Mouse (Mus musculus): Measurements from ENCODE around the gene Cbx6. TPM values are rescaled to one million over a fixed set of nuclear protein-coding genes. Genes with fewer than 3 reads are reported as not detected.

The Cbx6 gene
- polyA plus RNA-seq, 1 experiment from 2014 or later = 26.1 TPM

DNA sequence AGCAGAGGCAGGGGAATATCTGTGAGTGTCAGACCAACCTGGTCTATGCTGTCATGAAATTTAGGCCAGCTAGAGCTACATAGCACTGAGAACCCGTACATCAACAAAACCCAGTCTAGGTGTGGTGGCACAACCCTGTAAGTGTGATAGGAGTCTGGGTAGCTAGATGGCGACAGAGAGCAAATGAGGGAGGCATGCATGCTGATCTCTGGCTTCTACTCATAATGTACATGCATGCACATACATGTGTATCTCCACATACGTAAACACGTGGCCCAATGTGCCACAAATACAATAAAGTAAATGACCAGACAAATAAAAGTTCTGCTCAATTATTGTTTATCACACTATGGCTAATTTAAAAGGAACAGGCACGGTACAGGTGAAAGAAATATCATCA lies 26.4 kb downstream of the Cbx6 start:
- Histone ChIP-seq H3K27me3 (ENCODE audit: insufficient read depth, poor library complexity, severe bottlenecking) (peaks cover 59% of the 10 kb centered on the region), H3K9me3 (no peaks in the 10 kb centered on the region), H3K27ac (no peak overlapping the region), H3K36me3 (no peaks in the 10 kb centered on the region), H3K4me1 (replicated peaks) (peaks cover 21% of the 10 kb centered on the region), H3K4me3 (no peak overlapping the region)
- no peak for DNase-seq (ENCODE audit: low spot score)
- 40% methylated on average over 5 of the region's 5 CpGs for WGBS

DNA sequence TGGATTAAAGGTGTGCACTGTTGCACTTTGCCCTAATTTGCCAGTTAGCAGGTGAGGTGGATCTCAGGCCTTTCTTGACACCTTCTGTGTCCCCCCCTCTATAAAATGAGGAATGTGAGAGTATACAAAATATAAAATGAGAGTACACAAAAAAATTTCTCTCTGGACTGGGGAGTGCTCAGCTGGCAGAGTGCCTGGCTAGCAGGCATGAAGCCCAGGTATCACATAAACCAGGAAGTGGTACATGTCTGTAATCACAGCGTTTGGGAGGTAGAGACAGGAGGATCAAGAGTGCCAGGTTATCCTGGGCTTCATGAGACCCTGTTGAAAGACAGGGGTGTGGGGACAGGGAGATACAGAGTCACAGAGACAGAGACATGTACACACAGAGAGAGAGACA lies 27.4 kb downstream of the Cbx6 start:
- no peaks in the 10 kb centered on the region for H3K9me3 ChIP-seq
- no peaks in the 10 kb centered on the region for H3K36me3 ChIP-seq
- no peak for DNase-seq (ENCODE audit: low spot score)
- no peak overlapping the region for H3K27ac ChIP-seq
- no peak overlapping the region for H3K4me3 ChIP-seq
- WGBS = 53% methylated on average over 1 of the region's 1 CpGs
- H3K4me1 ChIP-seq (replicated peaks) = peaks cover 21% of the 10 kb centered on the region
- peaks cover 70% of the 10 kb centered on the region for H3K27me3 ChIP-seq (ENCODE audit: insufficient read depth, poor library complexity, severe bottlenecking)

DNA sequence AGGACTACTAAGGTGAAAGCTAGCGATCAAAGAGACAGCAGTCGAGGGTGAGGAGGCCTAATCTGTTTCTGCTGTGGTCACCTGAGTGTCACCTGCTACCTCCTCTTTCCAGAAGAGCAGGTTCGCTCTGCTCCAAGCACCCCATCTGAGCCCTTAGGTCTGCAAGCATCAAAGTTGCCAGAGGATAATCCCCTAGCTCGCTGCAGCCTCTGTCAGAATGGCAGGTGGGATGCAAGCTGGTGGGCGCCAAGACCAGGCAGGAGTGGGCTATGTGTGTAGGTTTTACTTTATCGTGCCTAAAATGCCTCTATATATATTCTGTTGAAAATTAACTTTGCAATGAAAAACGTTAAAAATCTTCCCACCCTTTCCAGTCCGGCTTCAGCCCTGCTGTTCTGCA lies 29.2 kb downstream of the Cbx6 start:
- peak overlapping the region; percentile 70 for H3K4me3 ChIP-seq
- 22% methylated on average over 8 of the region's 8 CpGs for WGBS
- DNase-seq (ENCODE audit: low spot score) = no peak
- peaks cover 84% of the 10 kb centered on the region for H3K27me3 ChIP-seq (ENCODE audit: insufficient read depth, poor library complexity, severe bottlenecking)
- peaks cover 21% of the 10 kb centered on the region for H3K4me1 ChIP-seq (replicated peaks)
- H3K9me3 ChIP-seq = no peaks in the 10 kb centered on the region
- no peaks in the 10 kb centered on the region for H3K36me3 ChIP-seq
- H3K27ac ChIP-seq = peak overlapping the region; percentile 86

DNA sequence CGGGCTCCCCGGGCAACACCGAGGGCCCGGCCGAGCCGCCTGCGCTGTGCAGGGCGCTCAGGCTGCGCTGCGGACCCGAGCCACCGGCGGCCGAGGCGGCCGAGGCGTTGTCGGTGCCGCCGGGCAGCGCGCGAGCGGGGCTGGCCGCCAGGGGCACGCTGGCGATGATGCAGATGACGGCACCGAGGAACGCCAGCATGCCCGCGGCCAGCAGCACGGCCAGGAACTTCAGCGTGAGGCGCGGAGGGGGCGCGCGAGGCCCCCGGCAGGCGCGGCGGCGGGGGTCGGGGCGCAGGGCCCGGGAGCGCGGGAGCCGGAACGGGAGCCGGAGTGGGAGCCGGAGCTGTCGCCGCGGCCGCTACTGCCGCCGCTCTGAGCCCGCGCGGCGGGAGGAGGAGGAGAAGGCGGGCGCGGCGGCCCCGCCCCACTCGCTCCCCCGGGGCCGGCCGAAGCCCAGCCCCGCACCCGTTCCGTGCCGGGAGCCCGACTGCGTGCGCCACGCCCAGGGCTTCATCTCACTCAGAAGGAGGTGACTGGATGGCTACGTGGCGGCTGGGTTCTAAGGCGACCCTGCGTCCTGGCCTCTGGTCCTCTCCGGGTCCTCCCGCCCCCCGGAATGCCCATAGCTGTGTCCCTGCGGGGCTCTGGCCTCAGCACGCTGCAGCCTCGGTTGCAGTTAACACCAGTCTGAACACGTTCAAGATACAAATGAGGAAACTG lies 30.0 kb downstream of the Cbx6 start, which contains the start of gene Nptxr:
TSS of gene Nptxr (minus strand) at position 415 of the 720 bp plus-strand sequence.
- peak within 1 kb of the TSS; percentile 70 for H3K4me3 ChIP-seq
- no peaks in the 10 kb centered on the region for H3K36me3 ChIP-seq
- DNase-seq (ENCODE audit: low spot score) = peak; percentile 66
- peaks cover 21% of the 10 kb centered on the region for H3K4me1 ChIP-seq (replicated peaks)
- no peaks in the 10 kb centered on the region for H3K9me3 ChIP-seq
- WGBS = under 1% methylated on average over 86 of the region's 91 CpGs
- peak within 1 kb of the TSS; percentile 86 for H3K27ac ChIP-seq
- H3K27me3 ChIP-seq (ENCODE audit: insufficient read depth, poor library complexity, severe bottlenecking) = peaks cover 81% of the 10 kb centered on the region

DNA sequence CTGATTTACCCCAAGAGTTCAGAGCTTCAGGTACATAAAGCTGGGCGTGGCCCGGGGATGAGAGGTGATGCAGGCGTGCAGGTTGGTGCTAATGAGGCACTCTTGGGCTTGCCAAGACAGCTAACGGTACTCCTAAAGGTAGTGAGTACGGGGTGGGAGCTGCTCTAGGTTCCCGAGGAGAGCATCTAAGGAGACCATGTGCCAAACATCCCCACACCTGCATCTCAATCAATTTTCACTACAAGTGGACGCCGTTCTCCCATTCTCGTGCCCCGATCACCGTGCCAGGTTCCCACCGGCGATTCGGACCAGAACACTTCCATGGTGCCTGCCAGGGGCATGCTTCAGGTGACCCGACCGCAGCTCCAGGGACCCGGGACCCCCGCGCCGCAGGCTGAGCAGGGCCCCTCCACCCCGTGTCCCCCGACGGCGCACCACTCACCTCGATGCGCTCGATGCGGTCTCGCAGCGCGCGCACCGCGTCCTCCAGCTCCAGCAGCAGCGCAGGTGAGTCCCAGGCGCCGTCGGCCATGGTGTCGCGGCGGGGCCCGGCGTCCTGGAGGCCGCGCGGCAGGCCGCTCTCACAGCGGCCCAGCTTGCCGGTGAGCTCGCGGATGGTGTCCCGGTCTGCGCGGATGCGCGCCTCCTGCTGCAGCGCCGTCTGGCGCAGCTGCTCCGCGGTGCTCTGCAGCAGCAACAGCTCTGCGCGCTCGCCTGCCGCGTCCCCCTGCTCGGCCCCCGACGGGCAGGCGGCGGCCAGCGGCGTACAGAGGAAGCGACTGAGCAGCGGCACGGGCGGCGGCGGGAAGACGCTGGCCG lies 30.7 kb downstream of the Cbx6 start:
- DNase-seq (ENCODE audit: low spot score) = peak; percentile 62
- peaks cover 81% of the 10 kb centered on the region for H3K27me3 ChIP-seq (ENCODE audit: insufficient read depth, poor library complexity, severe bottlenecking)

DNA sequence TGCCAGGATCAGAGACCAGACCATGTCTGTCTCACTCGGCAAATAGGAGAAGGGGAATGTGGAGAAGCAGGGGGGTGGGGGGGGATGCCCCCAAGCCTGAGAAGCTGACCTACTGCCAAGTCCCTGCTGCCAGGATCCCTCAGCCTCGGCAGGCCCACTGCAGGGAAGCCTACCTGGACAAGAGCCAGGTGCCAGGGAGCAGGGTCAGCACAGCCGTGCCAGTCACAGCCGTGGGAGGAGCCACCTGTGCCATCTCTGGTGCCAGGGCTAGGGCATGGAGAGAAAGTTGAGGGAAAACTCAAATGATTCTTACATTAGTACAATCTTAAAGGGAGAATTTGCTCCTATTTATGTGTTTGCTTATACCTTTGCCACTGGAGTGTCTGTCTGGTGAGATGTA lies 32.2 kb downstream of the Cbx6 start:
- H3K36me3 ChIP-seq = no peaks in the 10 kb centered on the region
- 72% methylated on average over 4 of the region's 4 CpGs for WGBS
- peaks cover 75% of the 10 kb centered on the region for H3K27me3 ChIP-seq (ENCODE audit: insufficient read depth, poor library complexity, severe bottlenecking)

More for the DNA sequence above, 30.7 kb downstream of the Cbx6 start:
- peaks cover 21% of the 10 kb centered on the region for H3K4me1 ChIP-seq (replicated peaks)
- H3K9me3 ChIP-seq = no peaks in the 10 kb centered on the region
- H3K27ac ChIP-seq = peak overlapping the region; percentile 86
- H3K36me3 ChIP-seq = no peaks in the 10 kb centered on the region
- H3K4me3 ChIP-seq = peak overlapping the region; percentile 70
- WGBS = 6% methylated on average over 81 of the region's 81 CpGs

DNA sequence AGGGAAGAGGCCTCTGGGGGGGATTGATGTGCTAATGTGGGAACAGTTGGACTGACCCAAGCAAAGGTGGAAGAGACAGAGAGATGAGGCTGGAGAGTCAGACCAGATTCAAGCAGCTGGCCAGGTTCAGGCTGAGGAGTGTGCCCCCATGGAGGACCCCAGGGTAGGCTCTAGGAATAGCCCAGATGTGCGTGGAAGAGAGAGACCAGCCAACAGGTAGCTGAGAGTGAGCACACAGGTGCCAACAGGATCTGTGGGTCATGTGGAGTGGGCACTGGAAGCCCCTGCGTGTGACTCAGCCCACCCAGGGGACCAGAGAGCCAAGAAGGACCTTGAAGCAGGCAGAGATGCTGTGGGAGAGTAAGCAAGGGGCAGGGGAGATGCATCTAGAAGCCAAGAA lies 32.8 kb downstream of the Cbx6 start:
- H3K27ac ChIP-seq = no peak overlapping the region
- WGBS = 65% methylated on average over 2 of the region's 2 CpGs
- peaks cover 68% of the 10 kb centered on the region for H3K27me3 ChIP-seq (ENCODE audit: insufficient read depth, poor library complexity, severe bottlenecking)
- peaks cover 24% of the 10 kb centered on the region for H3K4me1 ChIP-seq (replicated peaks)
- no peaks in the 10 kb centered on the region for H3K36me3 ChIP-seq
- DNase-seq (ENCODE audit: low spot score) = no peak
- no peaks in the 10 kb centered on the region for H3K9me3 ChIP-seq
- no peak overlapping the region for H3K4me3 ChIP-seq

More for the DNA sequence above, 32.2 kb downstream of the Cbx6 start:
- Histone ChIP-seq H3K27ac (no peak overlapping the region), H3K4me3 (no peak overlapping the region), H3K4me1 (replicated peaks) (peaks cover 24% of the 10 kb centered on the region), H3K9me3 (no peaks in the 10 kb centered on the region)
- DNase-seq (ENCODE audit: low spot score) = no peak

DNA sequence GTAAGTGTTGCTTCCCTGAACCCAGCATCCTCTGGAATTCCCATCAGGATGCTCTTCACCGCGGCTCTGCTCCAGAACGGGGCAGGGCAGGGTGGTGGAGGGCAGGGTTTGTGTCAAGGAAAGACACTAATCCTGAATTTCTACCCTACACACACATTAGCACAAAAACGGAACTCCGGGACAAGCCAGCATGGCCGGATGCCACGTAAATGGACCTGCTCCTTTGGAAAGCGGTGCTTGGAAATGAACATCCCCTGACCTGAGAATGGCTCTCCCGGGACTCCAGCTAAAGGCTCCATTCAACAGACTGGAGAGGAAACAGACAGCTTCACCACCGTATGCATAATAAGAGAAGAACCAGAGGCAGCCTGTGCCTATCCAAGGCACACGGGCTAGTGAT lies 33.8 kb downstream of the Cbx6 start:
- H3K36me3 ChIP-seq = no peaks in the 10 kb centered on the region
- no peak for DNase-seq (ENCODE audit: low spot score)
- H3K27me3 ChIP-seq (ENCODE audit: insufficient read depth, poor library complexity, severe bottlenecking) = peaks cover 65% of the 10 kb centered on the region
- H3K27ac ChIP-seq = no peak overlapping the region
- no peak overlapping the region for H3K4me3 ChIP-seq
- H3K9me3 ChIP-seq = no peaks in the 10 kb centered on the region
- H3K4me1 ChIP-seq (replicated peaks) = peaks cover 24% of the 10 kb centered on the region
- 60% methylated on average over 11 of the region's 11 CpGs for WGBS

DNA sequence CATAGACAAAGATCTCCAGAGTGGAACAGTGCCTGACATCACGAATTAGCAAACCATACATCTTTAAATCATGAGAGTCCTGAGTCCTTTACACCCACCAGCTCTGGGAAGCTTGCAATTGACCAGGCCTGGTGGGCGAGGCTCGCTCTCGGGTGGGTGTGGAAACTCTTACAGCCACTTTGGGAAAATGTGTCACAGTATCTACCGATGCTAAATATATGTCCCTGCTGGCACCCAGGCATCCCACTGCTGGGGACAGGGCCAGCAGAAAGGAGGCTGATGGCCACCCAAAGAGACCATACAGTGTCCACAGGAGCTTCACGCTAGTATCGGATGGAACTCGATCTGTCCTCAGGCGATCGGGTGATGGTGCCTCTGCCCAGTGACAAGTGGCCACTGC lies 35.9 kb downstream of the Cbx6 start:
- Histone ChIP-seq H3K36me3 (no peaks in the 10 kb centered on the region), H3K4me3 (no peak overlapping the region), H3K27ac (no peak overlapping the region), H3K27me3 (ENCODE audit: insufficient read depth, poor library complexity, severe bottlenecking) (peaks cover 58% of the 10 kb centered on the region), H3K9me3 (no peaks in the 10 kb centered on the region), H3K4me1 (replicated peaks) (peaks cover 15% of the 10 kb centered on the region)
- WGBS = 90% methylated on average over 10 of the region's 10 CpGs
- DNase-seq (ENCODE audit: low spot score) = no peak

DNA sequence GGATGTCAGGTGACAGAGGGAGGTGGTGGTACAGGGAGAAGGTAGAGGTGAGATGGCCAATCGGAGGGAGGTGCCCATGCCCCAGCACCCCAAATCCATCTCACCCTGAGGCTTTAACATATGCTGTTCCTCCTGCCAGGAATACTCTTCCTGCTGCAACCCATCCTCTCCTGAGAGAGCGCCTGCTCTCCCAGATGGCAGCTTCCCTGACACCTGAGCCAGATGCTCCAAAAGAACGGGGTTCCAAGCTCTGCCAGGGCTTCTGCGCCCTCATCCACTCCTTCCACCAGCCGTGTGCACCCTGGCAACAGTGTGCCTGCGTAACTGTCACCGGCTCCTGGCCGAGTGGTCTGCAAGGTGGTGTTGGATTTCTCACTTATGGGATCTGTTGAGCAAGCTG lies 36.8 kb downstream of the Cbx6 start:
- WGBS = 82% methylated on average over 8 of the region's 8 CpGs
- H3K4me1 ChIP-seq (replicated peaks) = peaks cover 12% of the 10 kb centered on the region
- DNase-seq (ENCODE audit: low spot score) = no peak
- H3K4me3 ChIP-seq = no peak overlapping the region
- no peaks in the 10 kb centered on the region for H3K9me3 ChIP-seq
- no peaks in the 10 kb centered on the region for H3K36me3 ChIP-seq
- H3K27ac ChIP-seq = no peak overlapping the region
- H3K27me3 ChIP-seq (ENCODE audit: insufficient read depth, poor library complexity, severe bottlenecking) = peaks cover 57% of the 10 kb centered on the region

DNA sequence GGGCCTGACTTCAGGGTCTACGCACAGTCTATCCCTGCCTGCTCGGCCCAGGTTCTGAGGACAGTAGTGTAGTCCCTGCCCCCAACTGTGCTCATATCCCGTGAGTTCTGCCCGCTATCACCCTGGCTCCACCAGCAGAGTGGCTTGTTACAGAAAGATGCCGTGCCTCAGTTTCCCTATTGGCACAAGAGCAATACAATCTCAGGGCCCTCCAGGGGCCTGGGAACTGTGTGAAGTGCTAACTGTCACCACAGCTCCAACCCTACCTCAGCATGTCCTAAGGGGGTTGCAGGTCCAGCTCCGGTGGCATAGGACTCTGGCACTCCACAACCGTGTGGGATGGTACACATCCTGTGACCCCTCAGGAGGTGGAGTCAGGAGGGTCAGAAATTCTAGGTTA lies 37.4 kb downstream of the Cbx6 start:
- Histone ChIP-seq H3K36me3 (no peaks in the 10 kb centered on the region), H3K27ac (no peak overlapping the region), H3K4me1 (replicated peaks) (peaks cover 18% of the 10 kb centered on the region), H3K9me3 (no peaks in the 10 kb centered on the region), H3K4me3 (no peak overlapping the region), H3K27me3 (ENCODE audit: insufficient read depth, poor library complexity, severe bottlenecking) (peaks cover 57% of the 10 kb centered on the region)
- 87% methylated on average over 7 of the region's 7 CpGs for WGBS
- DNase-seq (ENCODE audit: low spot score) = no peak

DNA sequence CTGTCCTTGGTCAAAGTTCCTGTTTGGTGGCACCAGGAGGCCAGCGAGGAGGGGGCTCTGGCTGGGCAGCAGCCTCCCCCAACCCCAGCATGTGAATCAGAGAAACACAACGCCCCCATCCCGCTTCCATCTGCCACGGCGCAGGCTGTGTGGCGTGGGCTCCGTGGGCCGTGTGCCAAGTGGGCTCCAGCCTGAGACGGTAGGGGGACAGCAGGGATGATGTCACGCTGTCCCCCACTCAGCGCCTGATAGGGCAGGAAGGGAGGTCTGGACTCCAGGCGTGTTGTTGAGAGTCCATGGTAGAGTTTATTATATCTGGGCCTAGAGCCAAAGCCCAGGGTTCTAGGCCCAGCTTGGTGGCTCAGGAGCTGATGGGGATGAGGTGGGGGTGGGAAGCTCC lies 38.2 kb downstream of the Cbx6 start:
- WGBS = 92% methylated on average over 12 of the region's 12 CpGs
- no peaks in the 10 kb centered on the region for H3K36me3 ChIP-seq
- no peaks in the 10 kb centered on the region for H3K9me3 ChIP-seq
- no peak overlapping the region for H3K4me3 ChIP-seq
- DNase-seq (ENCODE audit: low spot score) = no peak
- H3K27ac ChIP-seq = no peak overlapping the region
- peaks cover 56% of the 10 kb centered on the region for H3K27me3 ChIP-seq (ENCODE audit: insufficient read depth, poor library complexity, severe bottlenecking)
- H3K4me1 ChIP-seq (replicated peaks) = peaks cover 25% of the 10 kb centered on the region

DNA sequence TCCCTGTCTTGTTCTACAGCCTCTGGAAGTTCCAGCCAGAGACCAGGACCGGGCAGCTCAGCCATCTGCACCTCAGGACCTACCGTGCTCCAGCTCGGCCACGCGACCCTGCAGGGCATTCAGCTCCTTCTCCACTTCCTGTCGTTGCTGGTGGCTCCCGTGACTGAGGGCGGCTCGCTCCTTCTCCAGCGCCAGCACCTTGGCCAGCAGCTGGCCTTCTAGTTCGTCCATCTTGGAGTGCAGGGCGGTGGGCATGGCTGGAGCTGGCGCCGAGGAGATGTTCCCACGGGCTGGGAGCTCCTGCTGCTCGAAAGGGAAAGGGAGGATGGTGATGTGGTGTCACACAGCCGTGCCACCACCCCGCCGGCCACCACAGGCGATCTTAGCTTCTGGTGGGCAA lies 40.3 kb downstream of the Cbx6 start:
- Histone ChIP-seq H3K4me1 (replicated peaks) (peaks cover 26% of the 10 kb centered on the region), H3K9me3 (no peaks in the 10 kb centered on the region), H3K36me3 (no peaks in the 10 kb centered on the region), H3K4me3 (no peak overlapping the region), H3K27ac (no peak overlapping the region), H3K27me3 (ENCODE audit: insufficient read depth, poor library complexity, severe bottlenecking) (peaks cover 59% of the 10 kb centered on the region)
- peak; percentile 26 for DNase-seq (ENCODE audit: low spot score)
- 38% methylated on average over 20 of the region's 20 CpGs for WGBS

Data from hindbrain, embryonic 10.5 days (tissue).